8 mouse cellular contexts compared by ENCODE assay signal in genomic region chr19:58118141-58118835, GRCm38 (mm10).
DNase-seq lines count a peak whose midpoint lies in the region; ATAC-seq and TF ChIP-seq lines count a peak whose summit lies in the region.

No protein-coding gene starts in this region.

- H3K36me3 ChIP-seq in kidney, postnatal 0 days (ENCODE audit: insufficient read depth, low read length) = 0 out of 2 replicates have a peak, but pooled peaks cover 3% of the 10 kb centered on the region
- H3K36me3 ChIP-seq in forebrain, embryonic 16.5 days (ENCODE audit: control insufficient read depth, insufficient read depth) = no peaks in the 10 kb centered on the region

- no peak overlapping the region for H3K4me3 ChIP-seq in kidney, postnatal 0 days (replicated peaks; ENCODE audit: low read depth, low read length)
- H3K4me3 ChIP-seq in forebrain, embryonic 16.5 days (replicated peaks; ENCODE audit: low read length) = no peak overlapping the region

- H3K27ac ChIP-seq in kidney, postnatal 0 days = no peak overlapping the region
- H3K27ac ChIP-seq in forebrain, embryonic 16.5 days (ENCODE audit: low read length) = no peak overlapping the region

- no peaks in the 10 kb centered on the region for H3K9me3 ChIP-seq in kidney, postnatal 0 days (replicated peaks; ENCODE audit: low read length)
- no peaks in the 10 kb centered on the region for H3K9me3 ChIP-seq in forebrain, embryonic 16.5 days (ENCODE audit: control insufficient read depth, low read length)

- no peak for DNase-seq in kidney, postnatal 0 days (ENCODE audit: low spot score)
- no peak for DNase-seq in kidney, adult 9 months
- peak; percentile 57 to 65 for DNase-seq in adrenal gland, adult 18-20 months (ENCODE audit: low spot score in 2 of 2)
- peak; percentile 82 to 86 for DNase-seq in layer of hippocampus, postnatal 10 days (ENCODE audit: low spot score in 2 of 2)
- peak; percentile 75 for DNase-seq in right cerebral cortex, postnatal 4 days
- no peak for DNase-seq in kidney, postnatal 4 days

- H3K4me2 ChIP-seq in kidney, postnatal 0 days (ENCODE audit: low read length) = no peak overlapping the region
- peak overlapping the region; percentile 43 for H3K4me2 ChIP-seq in forebrain, embryonic 16.5 days (ENCODE audit: low read length)

- no peak overlapping the region for H3K9ac ChIP-seq in kidney, postnatal 0 days (ENCODE audit: low read depth, low read length)
- H3K9ac ChIP-seq in forebrain, embryonic 16.5 days (replicated peaks; ENCODE audit: low read depth, low read length) = 0 out of 2 replicates have a peak overlapping the region, but pooled peaks have one; percentile 11

- no peak for ATAC-seq in kidney, postnatal 0 days (replicated peaks; ENCODE audit: low FRiP score, low read depth)
- ATAC-seq in forebrain, embryonic 16.5 days = peak; percentile 88
- no peak for ATAC-seq in granulocyte monocyte progenitor cell, adult 5-6 weeks (replicated peaks; ENCODE audit: poor library complexity, severe bottlenecking)

- peaks cover 10% of the 10 kb centered on the region for H3K4me1 ChIP-seq in kidney, postnatal 0 days (replicated peaks; ENCODE audit: insufficient read depth, low read length)
- H3K4me1 ChIP-seq in forebrain, embryonic 16.5 days (replicated peaks; ENCODE audit: control insufficient read depth, insufficient read depth, low read length) = peaks cover 11% of the 10 kb centered on the region

- no peaks in the 10 kb centered on the region for H3K27me3 ChIP-seq in kidney, postnatal 0 days (ENCODE audit: insufficient read depth, low read length)
- H3K27me3 ChIP-seq in forebrain, embryonic 16.5 days (replicated peaks; ENCODE audit: control insufficient read depth, insufficient read depth, low read length) = no peaks in the 10 kb centered on the region

- 85% methylated on average over 19 of the region's 19 CpGs for WGBS in kidney, postnatal 0 days
- 37% methylated on average over 19 of the region's 19 CpGs for WGBS in forebrain, embryonic 16.5 days

- peak; percentile 33; the same call in 1 of the 2 replicates for TF ChIP-seq CTCF in kidney, postnatal 0 days (IDR thresholded peaks at IDR 0.05; ENCODE audit: low read depth)

Comparison
In these comparisons a context has a peak if more than half of its experiments do, and no peak if none do; other contexts are left out.
1. DNase-seq: peak in adrenal gland, adult 18-20 months (2 of 2), layer of hippocampus, postnatal 10 days (2 of 2) and right cerebral cortex, postnatal 4 days (single experiment); none in kidney, postnatal 0 days (single experiment), kidney, adult 9 months (single experiment) and kidney, postnatal 4 days (0 of 2).